ENCODE assay signal across 8 mouse cellular contexts in the genomic region with DNA sequence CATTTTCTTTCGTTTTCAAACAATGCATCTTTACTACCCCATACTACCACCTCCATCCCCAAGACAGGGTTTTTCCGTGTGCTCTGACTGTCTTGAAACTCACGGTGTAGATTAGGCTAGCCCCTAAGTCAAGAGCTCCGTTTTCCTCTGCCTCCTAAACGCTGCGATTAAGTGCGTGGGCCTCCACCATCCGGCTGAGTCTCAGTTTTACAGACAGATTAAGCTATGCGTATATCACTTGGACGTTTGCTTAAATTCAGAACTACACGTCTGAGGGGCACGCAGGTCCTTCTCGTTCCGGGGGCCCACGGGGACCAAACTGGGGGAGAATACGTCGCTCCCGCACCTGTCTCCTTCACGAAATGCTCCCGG. TPM values are rescaled to one million over a fixed set of nuclear protein-coding genes. Genes with fewer than 3 reads are reported as not detected.
DNase-seq lines count a peak whose midpoint lies in the region; ATAC-seq and TF ChIP-seq lines count a peak whose summit lies in the region.

No protein-coding gene starts in this region.

- H3K9me3 ChIP-seq in embryonic facial prominence, embryonic 12.5 days = no peaks in the 10 kb centered on the region
- H3K9me3 ChIP-seq in intestine, embryonic 16.5 days (ENCODE audit: control insufficient read depth, low read length) = no peaks in the 10 kb centered on the region
- no peaks in the 10 kb centered on the region for H3K9me3 ChIP-seq in neural tube, embryonic 14.5 days (ENCODE audit: control insufficient read depth, low read length)

- H3K36me3 ChIP-seq in embryonic facial prominence, embryonic 12.5 days = peaks cover 36% of the 10 kb centered on the region
- 0 out of 2 replicates have a peak, but pooled peaks cover 5% of the 10 kb centered on the region for H3K36me3 ChIP-seq in intestine, embryonic 16.5 days (ENCODE audit: control insufficient read depth, insufficient read depth, low read length)
- H3K36me3 ChIP-seq in neural tube, embryonic 14.5 days (ENCODE audit: control insufficient read depth, insufficient read depth, low read length) = peaks cover 23% of the 10 kb centered on the region

- TF ChIP-seq POLR2A in lung, adult 2 months (IDR thresholded peaks at IDR 0.05; ENCODE audit: borderline replicate concordance, extremely low read depth, low read depth, low read length) = no peak

- H3K27ac ChIP-seq in embryonic facial prominence, embryonic 12.5 days = peak overlapping the region; percentile 59; the same call in 1 of the 2 replicates
- peak overlapping the region; percentile 57 for H3K27ac ChIP-seq in intestine, embryonic 16.5 days (ENCODE audit: low read length)
- peak overlapping the region; percentile 55 for H3K27ac ChIP-seq in neural tube, embryonic 14.5 days (ENCODE audit: low read depth, low read length)

- no peaks in the 10 kb centered on the region; the same call in 1 of the 2 replicates for H3K4me1 ChIP-seq in lung, adult 2 months (ENCODE audit: control insufficient read depth, insufficient read depth, low read length)
- peaks cover 5% of the 10 kb centered on the region for H3K4me1 ChIP-seq in embryonic facial prominence, embryonic 12.5 days
- peaks cover 13% of the 10 kb centered on the region for H3K4me1 ChIP-seq in intestine, embryonic 16.5 days (ENCODE audit: control insufficient read depth, insufficient read depth, low read length)
- H3K4me1 ChIP-seq in neural tube, embryonic 14.5 days (ENCODE audit: control insufficient read depth, insufficient read depth, low read length) = peaks cover 7% of the 10 kb centered on the region; the same call in 1 of the 2 replicates

- peak overlapping the region; percentile 86 for H3K9ac ChIP-seq in embryonic facial prominence, embryonic 12.5 days
- peak overlapping the region; percentile 83 for H3K9ac ChIP-seq in intestine, embryonic 16.5 days (ENCODE audit: low read depth, low read length)
- peak overlapping the region; percentile 74 for H3K9ac ChIP-seq in neural tube, embryonic 14.5 days (replicated peaks; ENCODE audit: low read depth, low read length)

- H3K27me3 ChIP-seq in embryonic facial prominence, embryonic 12.5 days = no peaks in the 10 kb centered on the region
- H3K27me3 ChIP-seq in intestine, embryonic 16.5 days (replicated peaks; ENCODE audit: control insufficient read depth, insufficient read depth, low read length) = no peaks in the 10 kb centered on the region
- no peaks in the 10 kb centered on the region for H3K27me3 ChIP-seq in neural tube, embryonic 14.5 days (ENCODE audit: control insufficient read depth, insufficient read depth, low read length)

- no peak for TF ChIP-seq CTCF in lung, adult 2 months (IDR thresholded peaks at IDR 0.05; ENCODE audit: insufficient read depth, low read length)

- WGBS in lung, adult 2 months = 1% methylated on average over 20 of the region's 20 CpGs
- WGBS in embryonic facial prominence, embryonic 12.5 days = under 1% methylated on average over 20 of the region's 20 CpGs
- WGBS in intestine, embryonic 16.5 days = 1% methylated on average over 20 of the region's 20 CpGs
- WGBS in neural tube, embryonic 14.5 days = under 1% methylated on average over 20 of the region's 20 CpGs

- DNase-seq in lung, adult 2 months = no peak
- no peak for DNase-seq in lung, postnatal 36 days
- DNase-seq in adipocyte (ENCODE audit: low spot score) = no peak
- no peak for DNase-seq in thymus, postnatal 4 days
- DNase-seq in kidney, adult 8-10 months = no peak

- peak overlapping the region; percentile 57 for H3K4me2 ChIP-seq in embryonic facial prominence, embryonic 12.5 days (replicated peaks)
- peak overlapping the region; percentile 68 for H3K4me2 ChIP-seq in intestine, embryonic 16.5 days (ENCODE audit: low read depth, low read length)
- peak overlapping the region; percentile 61 for H3K4me2 ChIP-seq in neural tube, embryonic 14.5 days (ENCODE audit: low read depth, low read length)

- ATAC-seq in embryonic facial prominence, embryonic 12.5 days (ENCODE audit: insufficient number of reproducible peaks, insufficient read depth, low FRiP score, low TSS enrichment) = no peak
- no peak for ATAC-seq in intestine, embryonic 16.5 days
- ATAC-seq in neural tube, embryonic 14.5 days (ENCODE audit: low read depth) = no peak

- H3K4me3 ChIP-seq in lung, adult 2 months (replicated peaks; ENCODE audit: extremely low read depth, low read depth, low read length) = peak overlapping the region; percentile 86
- H3K4me3 ChIP-seq in embryonic facial prominence, embryonic 12.5 days = peak overlapping the region; percentile 83
- H3K4me3 ChIP-seq in intestine, embryonic 16.5 days (ENCODE audit: low read length) = peak overlapping the region; percentile 88
- H3K4me3 ChIP-seq in neural tube, embryonic 14.5 days (ENCODE audit: low read depth, low read length) = peak overlapping the region; percentile 90

RNA-seq across cellular contexts. Expression of a gene that starts 0.6 kb away (rescaled TPM):
- 32.9 and 41.3 TPM in 2 replicates for polyA plus RNA-seq in lung, adult 2 months (2012; rRNA removed)
- polyA plus RNA-seq in embryonic facial prominence, embryonic 12.5 days (2016; fragmentation: Nextera tagmentation; extraction: Ambion mirVana) = 83.7 and 89.2 TPM in 2 replicates
- polyA plus RNA-seq in intestine, embryonic 16.5 days (2015; fragmentation: Nextera tagmentation; extraction: Ambion mirVana) = 104 and 110 TPM in 2 replicates
- 81.5 and 91.0 TPM in 2 replicates for polyA plus RNA-seq in neural tube, embryonic 14.5 days (2014; fragmentation: Nextera tagmentation; extraction: Ambion mirVana)

RNA-seq across cellular contexts. Expression of a gene that starts 7.2 kb away (rescaled TPM):
- 17.3 and 21.4 TPM in 2 replicates for polyA plus RNA-seq in lung, adult 2 months (2012; rRNA removed)
- 2.3 and 2.6 TPM in 2 replicates for polyA plus RNA-seq in embryonic facial prominence, embryonic 12.5 days (2016; fragmentation: Nextera tagmentation; extraction: Ambion mirVana)
- polyA plus RNA-seq in intestine, embryonic 16.5 days (2015; fragmentation: Nextera tagmentation; extraction: Ambion mirVana) = 7.7 and 9.3 TPM in 2 replicates
- polyA plus RNA-seq in neural tube, embryonic 14.5 days (2014; fragmentation: Nextera tagmentation; extraction: Ambion mirVana) = 3.1 TPM in 2 replicates

RNA-seq across cellular contexts. Expression of a gene that starts 11.1 kb away (rescaled TPM):
- 44.6 and 55.5 TPM in 2 replicates for polyA plus RNA-seq in lung, adult 2 months (2012; rRNA removed)
- 6.9 and 9.1 TPM in 2 replicates for polyA plus RNA-seq in embryonic facial prominence, embryonic 12.5 days (2016; fragmentation: Nextera tagmentation; extraction: Ambion mirVana)
- polyA plus RNA-seq in intestine, embryonic 16.5 days (2015; fragmentation: Nextera tagmentation; extraction: Ambion mirVana) = 13.9 and 14.7 TPM in 2 replicates
- 3.5 and 4.0 TPM in 2 replicates for polyA plus RNA-seq in neural tube, embryonic 14.5 days (2014; fragmentation: Nextera tagmentation; extraction: Ambion mirVana)

RNA-seq across cellular contexts. Expression of a gene that starts 29.9 kb away (rescaled TPM):
- polyA plus RNA-seq in lung, adult 2 months (2012; rRNA removed) = 26.5 and 35.5 TPM in 2 replicates
- polyA plus RNA-seq in embryonic facial prominence, embryonic 12.5 days (2016; fragmentation: Nextera tagmentation; extraction: Ambion mirVana) = 61.2 and 61.3 TPM in 2 replicates
- 15.4 and 16.9 TPM in 2 replicates for polyA plus RNA-seq in intestine, embryonic 16.5 days (2015; fragmentation: Nextera tagmentation; extraction: Ambion mirVana)
- polyA plus RNA-seq in neural tube, embryonic 14.5 days (2014; fragmentation: Nextera tagmentation; extraction: Ambion mirVana) = 42.2 and 42.9 TPM in 2 replicates

RNA-seq across cellular contexts. Expression of a gene that starts 51.3 kb away (rescaled TPM):
- 257 and 267 TPM in 2 replicates for polyA plus RNA-seq in lung, adult 2 months (2012; rRNA removed)
- 44.9 and 48.3 TPM in 2 replicates for polyA plus RNA-seq in embryonic facial prominence, embryonic 12.5 days (2016; fragmentation: Nextera tagmentation; extraction: Ambion mirVana)
- 135 and 160 TPM in 2 replicates for polyA plus RNA-seq in intestine, embryonic 16.5 days (2015; fragmentation: Nextera tagmentation; extraction: Ambion mirVana)
- 161 and 177 TPM in 2 replicates for polyA plus RNA-seq in neural tube, embryonic 14.5 days (2014; fragmentation: Nextera tagmentation; extraction: Ambion mirVana)
